Comparison of ENCODE assay signal across 19 mouse cellular contexts in genomic region chr1:132222166-132222565, GRCm38 (mm10). TPM values are rescaled to one million over a fixed set of nuclear protein-coding genes. Genes with fewer than 3 reads are reported as not detected.
DNase-seq lines count a peak whose midpoint lies in the region; ATAC-seq lines count a peak whose summit lies in the region.
"Had no signal": no experiment of that assay in that cellular context is flagged by ENCODE, and none has a peak within 500 bp of the region (broad histone marks: within the 10 kb centered on the region; RNA-seq: fewer than 3 reads in every experiment).

No protein-coding gene starts in this region.

- H3K27me3 ChIP-seq in forebrain, embryonic 16.5 days (replicated peaks; ENCODE audit: control insufficient read depth, insufficient read depth, low read length) = no peaks in the 10 kb centered on the region
- peaks cover 15% of the 10 kb centered on the region for H3K27me3 ChIP-seq in midbrain, embryonic 10.5 days (ENCODE audit: low read depth, poor library complexity, severe bottlenecking)
- H3K27me3 ChIP-seq in neural tube, embryonic 12.5 days (replicated peaks) = no peaks in the 10 kb centered on the region

- peak overlapping the region; percentile 42 for H3K27ac ChIP-seq in forebrain, embryonic 16.5 days (ENCODE audit: low read length)
- peak overlapping the region; percentile 71; the same call in 1 of the 2 replicates for H3K27ac ChIP-seq in midbrain, embryonic 10.5 days (replicated peaks)
- H3K27ac ChIP-seq in neural tube, embryonic 12.5 days = no peak overlapping the region
- H3K27ac ChIP-seq: limb, embryonic 10.5 days; liver, embryonic 14.5 days; stomach, postnatal 0 days had no signal

- H3K4me3 ChIP-seq in forebrain, embryonic 16.5 days (replicated peaks; ENCODE audit: low read length) = no peak overlapping the region
- H3K4me3 ChIP-seq in midbrain, embryonic 10.5 days = no peak overlapping the region
- no peak overlapping the region for H3K4me3 ChIP-seq in neural tube, embryonic 12.5 days
- H3K4me3 ChIP-seq: limb, embryonic 10.5 days had no signal

- WGBS in forebrain, embryonic 16.5 days = 11% methylated on average over 6 of the region's 6 CpGs
- WGBS in midbrain, embryonic 10.5 days = 20% methylated on average over 6 of the region's 6 CpGs
- WGBS in neural tube, embryonic 12.5 days = 23% methylated on average over 6 of the region's 6 CpGs

- no peaks in the 10 kb centered on the region for H3K9me3 ChIP-seq in forebrain, embryonic 16.5 days (ENCODE audit: control insufficient read depth, low read length)
- H3K9me3 ChIP-seq in midbrain, embryonic 10.5 days (replicated peaks) = no peaks in the 10 kb centered on the region
- H3K9me3 ChIP-seq in neural tube, embryonic 12.5 days = no peaks in the 10 kb centered on the region
- H3K9me3 ChIP-seq: limb, embryonic 10.5 days had no signal

- peak overlapping the region; percentile 16; the same call in 1 of the 2 replicates for H3K9ac ChIP-seq in forebrain, embryonic 16.5 days (replicated peaks; ENCODE audit: low read depth, low read length)
- H3K9ac ChIP-seq in neural tube, embryonic 12.5 days = no peak overlapping the region
- H3K9ac ChIP-seq: liver, embryonic 14.5 days had no signal

- peak; percentile 50 for DNase-seq in embryo, embryonic 10 days (ENCODE audit: low spot score)
- DNase-seq in embryo, embryonic 9.5 days (ENCODE audit: extremely low spot score) = no peak
- DNase-seq in midbrain, embryonic 10.5 days (ENCODE audit: low spot score) = no peak
- no peak for DNase-seq in urinary bladder, adult 18-20 months (ENCODE audit: low spot score in 2 of 2)
- no peak for DNase-seq in kidney, adult 9 months
- no peak for DNase-seq in cerebellum, postnatal 36 days
- DNase-seq: adrenal gland, adult 2 months; heart, postnatal 14 days; kidney, postnatal 14 days; lung, postnatal 4 days; spleen, adult 18-20 months; thymus, postnatal 36 days had no signal

- H3K36me3 ChIP-seq in forebrain, embryonic 16.5 days (ENCODE audit: control insufficient read depth, insufficient read depth) = no peaks in the 10 kb centered on the region
- no peaks in the 10 kb centered on the region for H3K36me3 ChIP-seq in midbrain, embryonic 10.5 days
- H3K36me3 ChIP-seq in neural tube, embryonic 12.5 days = no peaks in the 10 kb centered on the region
- H3K36me3 ChIP-seq: limb, embryonic 10.5 days had no signal

- ATAC-seq in forebrain, embryonic 16.5 days = peak; percentile 94
- peak; percentile 82 for ATAC-seq in neural tube, embryonic 12.5 days (ENCODE audit: low FRiP score, low read depth)
- ATAC-seq: intestine, postnatal 0 days had no signal

- H3K4me2 ChIP-seq in forebrain, embryonic 16.5 days (ENCODE audit: low read length) = peak overlapping the region; percentile 25
- H3K4me2 ChIP-seq in neural tube, embryonic 12.5 days (replicated peaks) = no peak overlapping the region; the same call in 1 of the 2 replicates

- peaks cover 19% of the 10 kb centered on the region for H3K4me1 ChIP-seq in forebrain, embryonic 16.5 days (replicated peaks; ENCODE audit: control insufficient read depth, insufficient read depth, low read length)
- H3K4me1 ChIP-seq in midbrain, embryonic 10.5 days = peaks cover 34% of the 10 kb centered on the region
- peaks cover 10% of the 10 kb centered on the region; the same call in 1 of the 2 replicates for H3K4me1 ChIP-seq in neural tube, embryonic 12.5 days
- H3K4me1 ChIP-seq: limb, embryonic 10.5 days had no signal

RNA-seq across cellular contexts. Expression of gene Gm10188, which starts 7.4 kb away (rescaled TPM):
- polyA plus RNA-seq in forebrain, embryonic 16.5 days (2015; fragmentation: Nextera tagmentation; extraction: Ambion mirVana) = 0.86 TPM in 1 of 2 replicates, not detected in the other
- 0.23 and 0.46 TPM in 2 replicates for polyA plus RNA-seq in midbrain, embryonic 10.5 days (2016; fragmentation: Nextera tagmentation; extraction: Ambion mirVana)
- 0.74 and 0.86 TPM in 2 replicates for polyA plus RNA-seq in neural tube, embryonic 12.5 days (2016; fragmentation: Nextera tagmentation; extraction: Ambion mirVana)
- polyA plus RNA-seq: adrenal gland, adult 2 months; cortical plate, adult 2 months; intestine, postnatal 0 days; limb, embryonic 10.5 days; liver, embryonic 14.5 days; stomach, postnatal 0 days had no signal

RNA-seq across cellular contexts. Expression of gene AC124108.1, which starts 30.9 kb away (rescaled TPM):
- 2.5 and 3.3 TPM in 2 replicates for polyA plus RNA-seq in forebrain, embryonic 16.5 days (2015; fragmentation: Nextera tagmentation; extraction: Ambion mirVana)
- 2.3 and 4.0 TPM in 2 replicates for polyA plus RNA-seq in midbrain, embryonic 10.5 days (2016; fragmentation: Nextera tagmentation; extraction: Ambion mirVana)
- 3.0 and 3.7 TPM in 2 replicates for polyA plus RNA-seq in neural tube, embryonic 12.5 days (2016; fragmentation: Nextera tagmentation; extraction: Ambion mirVana)
- polyA plus RNA-seq: intestine, postnatal 0 days; liver, embryonic 14.5 days had no signal

RNA-seq across cellular contexts. Expression of gene Lemd1, which starts 30.9 kb away (rescaled TPM):
- 14.9 and 18.4 TPM in 2 replicates for polyA plus RNA-seq in forebrain, embryonic 16.5 days (2015; fragmentation: Nextera tagmentation; extraction: Ambion mirVana)
- polyA plus RNA-seq in midbrain, embryonic 10.5 days (2016; fragmentation: Nextera tagmentation; extraction: Ambion mirVana) = 6.2 and 8.4 TPM in 2 replicates
- polyA plus RNA-seq in neural tube, embryonic 12.5 days (2016; fragmentation: Nextera tagmentation; extraction: Ambion mirVana) = 11.7 and 11.9 TPM in 2 replicates
- polyA plus RNA-seq: liver, embryonic 14.5 days had no signal
